Mouse (Mus musculus) Muller cell, postnatal 12 days (primary cell): ENCODE measurements around the gene Ccdc146.
A peak's percentile ranks its signal among the peaks of the same experiment; 100 is the strongest.

ENCODE experiments used
- DNase-seq: peaks from one replicate; pipeline ENCODE4 v3.0.0-alpha.2; 2015; ENCODE audit errors: inconsistent ontology term

The Ccdc146 gene

DNA sequence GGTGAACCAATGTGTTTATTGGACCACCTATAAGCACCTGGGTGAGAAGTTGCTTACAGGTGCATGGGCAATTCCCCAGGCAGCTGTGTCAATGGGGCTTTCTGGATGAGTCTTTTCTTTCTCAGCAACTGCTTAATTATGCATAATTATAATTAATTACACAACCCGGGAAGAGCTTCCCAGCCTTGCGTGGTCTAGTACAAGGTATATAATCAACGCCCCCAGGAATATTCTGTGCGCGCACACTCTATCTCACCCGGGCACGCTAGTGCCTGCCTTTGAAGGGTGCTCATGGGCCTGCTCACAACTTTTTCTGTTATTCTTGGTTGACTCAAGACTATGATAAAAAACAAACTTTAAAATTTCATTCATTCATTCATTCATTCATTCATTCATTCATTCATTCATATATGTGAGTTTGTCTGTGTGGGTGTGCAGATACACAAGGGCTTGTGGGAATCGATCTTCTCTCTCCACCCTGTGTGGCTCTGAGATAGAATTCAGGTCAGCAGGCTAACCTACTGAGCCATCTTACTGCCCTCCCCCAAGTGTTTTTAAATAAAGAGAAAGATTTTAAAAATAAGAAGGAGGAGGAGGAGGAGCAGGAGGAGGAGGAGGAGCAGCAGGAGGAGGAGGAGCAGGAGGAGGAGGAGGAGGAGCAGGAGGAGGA, 160.0 kb downstream of the Ccdc146 start:
- DNase-seq: no peak

DNA sequence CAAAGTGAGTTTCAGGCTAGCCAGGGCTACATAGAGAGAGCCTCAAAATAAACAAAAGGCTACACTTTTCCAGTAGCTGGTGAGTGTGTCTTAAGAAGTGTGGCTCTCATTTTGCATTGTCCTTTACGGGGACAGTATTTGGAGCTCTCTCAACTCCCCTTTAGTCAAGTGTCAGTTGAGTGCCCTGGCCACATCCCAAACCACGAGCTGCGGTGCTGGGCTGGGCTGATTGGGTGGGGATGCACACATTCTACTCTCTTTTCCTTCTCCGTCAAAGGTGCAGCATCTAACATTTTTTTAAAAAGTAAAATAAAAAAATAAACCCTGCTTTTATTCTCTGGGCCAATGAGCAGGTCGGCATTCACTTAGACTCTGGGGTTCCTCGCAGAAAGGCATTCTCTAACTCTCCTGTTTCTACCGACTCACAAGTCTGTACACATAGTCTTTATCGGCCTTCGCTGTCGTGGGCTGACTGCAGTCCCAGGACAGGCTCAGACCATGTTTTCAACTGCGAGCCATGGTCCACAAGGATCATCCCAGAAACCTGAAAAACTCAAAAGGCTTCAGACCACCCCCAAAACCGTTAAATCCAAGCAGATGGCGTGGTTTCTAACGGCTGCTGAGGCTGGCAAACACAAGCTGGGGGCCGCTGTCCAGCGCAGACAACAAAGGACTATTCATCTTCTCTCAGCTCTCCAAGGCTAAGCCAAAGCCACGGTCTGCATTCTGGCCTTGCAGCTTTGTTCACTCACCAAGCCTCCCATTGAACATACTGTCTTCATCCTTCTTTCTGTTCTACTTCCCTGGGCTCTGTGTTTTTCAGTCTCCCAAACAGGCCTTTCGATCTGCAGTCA, 161.0 kb downstream of the Ccdc146 start:
- peak; percentile 84 for DNase-seq

DNA sequence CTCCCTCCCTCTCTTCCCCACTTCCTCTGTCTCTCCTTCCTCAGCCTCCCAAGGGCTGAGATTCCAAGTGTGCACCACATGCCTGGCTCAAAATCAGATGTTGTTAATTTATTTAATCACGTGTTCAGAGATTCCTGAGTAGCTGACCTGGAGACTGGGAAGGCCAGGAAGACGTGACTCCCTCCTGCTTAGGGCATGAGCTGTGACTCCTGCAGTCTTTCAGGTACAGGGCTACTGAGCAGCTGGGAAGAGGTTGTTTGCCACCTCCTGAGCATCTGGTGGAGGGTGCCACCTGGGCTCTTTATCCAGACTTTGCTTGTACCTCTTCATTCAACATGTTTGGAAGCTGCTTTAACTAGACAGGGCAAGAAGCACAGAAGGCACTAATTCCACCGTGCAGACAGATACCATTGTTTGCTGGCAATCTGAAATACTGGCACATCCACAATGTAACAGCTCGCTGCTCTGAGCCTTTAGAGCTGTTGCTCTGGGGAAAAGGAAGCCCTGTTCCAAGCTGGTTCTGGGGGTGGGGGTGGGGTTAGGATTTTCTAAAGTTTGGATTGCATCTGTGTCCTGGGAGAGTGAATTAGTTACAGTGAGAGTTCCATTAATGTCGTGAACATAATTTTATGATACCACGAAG, 163.2 kb downstream of the Ccdc146 start:
- DNase-seq: peak; percentile 30

DNA sequence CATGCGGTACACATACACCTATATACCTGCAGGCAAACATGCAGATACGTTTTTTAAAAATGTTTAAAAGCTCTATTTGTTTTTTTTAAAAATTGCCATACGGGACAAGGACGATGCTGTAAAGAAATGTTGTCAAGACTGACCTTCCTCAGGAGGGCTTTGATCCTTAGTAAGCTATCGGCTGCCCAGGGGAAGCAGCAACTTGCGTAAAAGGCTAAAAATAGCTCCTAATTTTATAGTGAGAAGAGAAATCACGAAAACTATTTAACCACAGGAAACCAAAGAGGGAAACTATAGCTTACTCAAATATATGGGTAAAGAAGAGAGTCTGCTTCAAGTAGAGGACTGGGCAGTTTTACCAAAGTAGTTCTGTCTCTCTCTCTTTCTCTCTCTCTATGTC, 163.7 kb downstream of the Ccdc146 start:
- no peak for DNase-seq

DNA sequence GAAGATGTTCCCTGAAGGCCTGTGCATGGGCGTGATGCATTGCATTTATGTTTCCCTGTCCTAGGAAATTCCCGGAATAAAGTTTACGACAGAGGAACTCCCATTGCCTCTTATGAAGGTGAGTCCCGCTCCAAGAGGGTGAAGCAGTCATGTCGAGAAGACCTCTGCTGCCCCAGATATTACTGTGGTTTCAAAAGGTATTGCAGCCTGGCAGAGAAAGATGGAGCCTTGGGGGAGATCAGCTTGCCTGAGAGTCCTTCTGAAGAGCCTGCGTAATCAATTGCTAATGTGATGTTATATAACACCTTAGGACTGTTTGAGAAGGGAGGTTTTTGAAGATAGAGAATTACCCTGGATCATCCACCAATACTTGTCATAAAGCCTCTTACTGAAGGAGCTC, 166.7 kb downstream of the Ccdc146 start:
- no peak for DNase-seq

DNA sequence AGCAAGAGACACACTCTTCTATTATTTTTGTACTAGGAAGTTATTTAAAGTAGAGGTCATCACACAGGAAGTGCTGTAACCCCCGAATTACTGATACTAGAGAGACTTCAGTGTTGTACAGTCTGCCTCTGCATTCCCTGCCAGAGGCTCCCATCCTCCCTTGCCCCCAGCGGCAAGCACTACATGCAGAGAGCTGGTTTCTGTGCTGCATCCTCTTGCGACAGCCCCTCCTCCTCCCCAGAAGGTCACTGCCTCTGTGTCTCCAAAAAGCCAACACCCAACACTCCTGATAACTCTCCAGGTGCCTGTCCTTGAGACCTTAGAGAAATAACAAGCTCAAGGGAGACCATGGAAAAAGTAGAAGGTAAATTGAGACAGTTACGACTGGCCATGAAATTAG, 167.4 kb downstream of the Ccdc146 start:
- DNase-seq: no peak

DNA sequence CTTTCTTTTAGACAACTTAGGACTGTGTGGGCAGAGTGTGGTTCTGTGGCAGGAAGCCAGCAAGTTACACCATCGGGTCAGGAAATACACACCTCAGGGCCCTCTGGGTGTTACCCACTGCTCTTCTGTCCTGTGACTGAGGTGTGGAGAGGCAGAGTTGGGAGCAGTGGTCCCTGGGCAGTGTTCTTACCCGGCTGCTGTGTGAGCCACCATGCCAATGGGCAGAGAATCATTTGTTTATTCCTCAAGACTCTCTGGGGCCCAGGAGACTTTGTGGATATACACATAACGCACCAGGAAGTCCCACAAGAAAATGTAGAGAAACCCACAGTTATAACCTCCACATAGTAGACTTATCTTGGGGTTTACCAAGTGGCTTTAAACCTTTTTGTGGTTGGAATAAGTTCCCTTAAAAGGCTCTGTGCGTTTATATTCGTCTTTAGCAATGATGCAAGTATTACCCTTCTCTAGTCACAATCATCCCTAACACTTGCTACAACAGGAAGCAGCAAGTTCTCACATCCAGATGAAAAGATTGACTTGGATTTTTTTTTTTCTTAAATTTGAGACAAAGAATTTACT, 168.8 kb downstream of the Ccdc146 start:
- DNase-seq: no peak

DNA sequence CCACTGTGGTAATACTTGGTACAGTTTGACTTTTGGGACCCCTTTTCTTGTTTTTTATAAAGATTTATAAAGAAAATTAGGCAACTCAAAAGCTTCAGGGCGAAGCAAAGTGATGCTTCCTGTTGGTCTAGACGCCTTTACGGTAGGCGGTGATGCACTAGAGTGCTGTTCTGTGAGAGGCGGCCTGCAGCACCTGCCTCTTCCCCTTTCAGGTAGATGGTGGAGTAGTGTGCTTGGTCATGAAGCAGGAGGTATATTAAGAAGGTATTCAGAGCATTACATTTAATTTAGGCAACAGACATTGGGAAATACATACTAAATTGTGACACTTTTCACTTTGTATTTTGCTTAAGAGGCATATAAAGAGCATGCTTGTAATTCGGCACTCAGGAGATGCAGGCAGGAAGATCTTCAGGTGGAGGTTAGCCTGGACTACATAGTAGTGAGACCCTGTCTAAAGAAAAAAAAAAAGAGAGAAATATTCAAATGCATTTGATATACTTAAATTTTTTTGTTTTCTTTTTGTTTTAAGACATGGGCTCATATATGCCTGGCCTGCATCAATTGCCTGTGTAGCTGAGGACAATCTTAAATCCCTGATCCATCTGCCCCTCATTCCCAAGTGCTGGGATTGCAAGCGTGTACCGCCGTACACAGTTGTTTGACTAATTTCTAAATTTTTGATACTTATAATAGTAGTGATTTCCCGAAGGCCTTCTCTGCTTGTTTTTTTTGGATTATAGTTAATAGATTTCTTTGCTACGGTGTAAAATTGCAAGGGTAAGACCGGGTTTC, 169.5 kb downstream of the Ccdc146 start:
- no peak for DNase-seq

DNA sequence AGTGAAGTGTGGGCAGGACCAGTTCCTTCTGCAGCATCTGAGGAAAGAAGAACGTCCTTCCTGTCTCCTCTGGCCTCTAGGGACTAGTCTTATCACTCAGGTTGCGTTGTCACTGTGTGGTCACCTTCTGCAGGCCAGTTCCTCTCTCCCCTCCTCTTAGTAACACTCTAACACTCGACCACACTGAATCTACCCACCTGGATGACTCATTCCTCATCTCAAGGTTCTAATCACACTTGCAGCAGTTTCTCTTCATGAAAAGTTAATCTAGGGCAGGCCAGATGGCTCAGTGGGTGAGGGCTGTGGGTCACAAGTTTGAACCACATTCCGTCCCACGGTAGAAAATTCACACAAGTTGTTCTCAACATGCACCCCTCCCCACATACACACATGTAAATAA, 175.6 kb downstream of the Ccdc146 start:
- DNase-seq: no peak

DNA sequence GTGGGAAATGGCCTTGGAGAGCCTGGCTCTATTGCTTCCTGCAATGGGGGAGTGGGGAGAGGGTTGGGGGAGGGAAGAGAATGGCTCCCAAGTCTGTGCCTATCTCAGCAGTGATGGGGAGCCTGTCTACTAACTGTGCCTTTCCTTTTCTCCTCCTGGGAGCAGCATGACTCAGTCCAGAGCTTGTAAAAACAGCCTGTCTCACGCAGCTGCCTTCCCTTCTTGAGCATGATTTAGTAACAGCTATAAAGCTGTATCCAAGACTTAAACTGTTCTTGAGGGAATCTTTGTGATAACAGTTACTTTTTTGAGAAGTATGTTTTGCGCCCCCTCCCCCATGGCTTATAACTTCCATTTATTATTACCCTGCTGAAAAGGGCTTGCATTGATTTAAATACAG, 176.6 kb downstream of the Ccdc146 start:
- no peak for DNase-seq

DNA sequence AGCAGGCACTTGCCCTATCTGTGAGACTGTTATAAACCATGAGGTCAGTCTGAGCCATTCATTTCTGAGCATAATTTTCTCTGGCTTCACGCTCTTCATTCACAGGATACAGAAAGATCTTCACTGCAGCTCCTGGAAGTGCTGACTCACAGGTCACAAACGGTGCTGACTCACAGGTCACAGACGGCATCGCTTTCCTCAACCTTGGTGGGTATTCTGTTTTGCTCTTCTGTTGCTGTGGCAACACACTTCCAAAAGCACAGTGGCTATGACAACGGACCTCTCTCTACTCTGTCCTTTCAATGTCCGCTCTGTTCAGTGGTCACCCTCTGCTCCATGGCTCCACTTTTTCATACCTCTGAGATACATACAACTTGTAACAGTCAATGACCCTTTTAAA, 177.7 kb downstream of the Ccdc146 start:
- DNase-seq: peak; percentile 69

DNA sequence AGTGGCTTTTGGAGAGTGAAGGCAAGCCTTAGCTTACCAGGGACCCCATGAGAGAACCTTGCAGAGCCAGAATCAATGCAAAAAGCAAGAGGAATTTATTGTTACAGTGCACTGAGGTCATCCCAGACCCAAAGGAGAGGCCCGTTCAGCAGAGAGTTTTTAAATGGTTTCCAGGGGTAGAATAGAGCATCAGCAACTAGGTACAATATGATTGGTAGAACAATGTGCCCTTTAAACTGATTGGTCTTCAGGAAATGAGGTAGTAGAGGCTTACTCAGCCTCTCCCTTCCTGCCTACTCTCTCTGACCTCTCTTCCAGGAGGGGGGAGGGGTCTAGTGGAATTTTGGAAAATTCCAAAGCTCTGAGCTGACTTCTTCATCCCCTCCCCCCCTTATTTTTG, 179.2 kb downstream of the Ccdc146 start:
- DNase-seq: peak; percentile 66

DNA sequence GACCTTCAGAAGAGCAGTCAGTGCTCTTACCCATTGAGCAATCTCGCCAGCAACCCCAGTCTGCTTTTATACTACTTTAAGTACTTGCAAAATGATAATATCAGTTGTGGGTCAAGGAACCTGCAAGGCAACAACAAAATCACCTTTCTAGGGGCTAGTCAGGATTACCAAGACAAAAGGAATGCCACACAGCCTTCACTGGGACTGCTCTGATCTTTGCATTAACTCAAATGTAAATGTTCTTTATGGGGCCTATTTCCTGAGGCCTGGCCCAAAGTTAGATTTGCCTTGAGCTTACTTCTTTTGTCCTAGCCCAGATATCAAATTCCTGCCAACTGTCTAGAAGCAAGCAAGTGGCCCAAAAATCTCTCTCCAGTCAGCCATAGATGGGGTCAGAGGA, 179.9 kb downstream of the Ccdc146 start:
- DNase-seq: no peak
